Mouse (Mus musculus) heart, adult 2 months (tissue): ENCODE results near the gene Bcl3.

Experiments used
- CTCF ChIP-seq: fragments of 200-600 bp; IDR thresholded peaks from 2 replicates; pipeline ENCODE4 v1.8.1; 2022; ENCODE audit warnings: antibody characterized with exemption, mild to moderate bottlenecking, moderate library complexity
- EP300 ChIP-seq: fragments of 200-500 bp; IDR thresholded peaks from 2 replicates; pipeline ENCODE4 v1.6.1; 2011; ENCODE audit warnings: low read depth, low read length, control low read depth; ENCODE audit not compliant: insufficient read depth
- POLR2A ChIP-seq: fragments of 200-500 bp; IDR thresholded peaks from 2 replicates; pipeline ENCODE4 v1.6.1; 2011; ENCODE audit warnings: mild to moderate bottlenecking, low read depth, low read length, control low read depth; ENCODE audit not compliant: insufficient read depth

DNA sequence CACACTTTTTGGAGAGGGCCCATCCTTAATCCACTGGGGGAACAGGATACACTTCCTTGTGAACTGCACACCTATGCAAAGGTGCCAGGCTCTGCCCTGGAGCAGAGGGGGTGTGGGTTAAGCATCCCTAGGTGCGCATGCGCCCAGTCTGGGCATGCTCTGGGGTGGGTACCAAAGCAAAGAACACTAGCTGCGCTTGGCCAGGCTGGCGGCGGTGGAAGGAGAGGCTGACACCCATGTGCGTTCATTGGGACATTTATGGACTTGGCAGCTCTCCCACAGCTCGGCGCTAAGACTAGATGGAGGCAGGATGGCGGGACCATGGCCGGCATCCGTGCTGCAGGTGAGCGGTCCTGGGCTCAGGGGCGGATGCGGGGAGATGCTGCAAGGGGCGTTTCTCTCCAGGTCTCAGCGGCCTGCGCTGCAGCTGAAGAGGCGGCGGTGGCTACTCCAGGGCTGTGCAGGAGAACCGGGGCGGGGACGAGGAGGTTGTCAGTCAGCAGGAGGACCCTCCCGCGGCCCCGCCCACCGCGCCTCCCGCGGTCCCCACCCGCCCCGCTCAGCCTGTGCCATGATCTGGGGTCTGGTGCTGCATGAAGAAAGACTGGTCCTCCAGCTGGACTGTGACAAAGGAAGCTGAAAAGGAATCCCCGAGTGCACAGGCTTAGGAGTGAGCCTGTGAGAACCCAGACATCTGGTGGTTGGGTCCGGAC lies 29.4 kb upstream of the Bcl3 start, which contains the start of gene Gm19345:
- TF ChIP-seq CTCF (no peak), POLR2A (no peak), EP300 (no peak)
